Mouse (Mus musculus): ENCODE results near the gene Azgp1. TPM values are rescaled to one million over a fixed set of nuclear protein-coding genes. Genes with fewer than 3 reads are reported as not detected.

Gene Azgp1
- total and polyA plus RNA-seq, 3 experiments: not detected

GRCm38 (mm10) chr5:137940948-137941347, 40.4 kb upstream of the Azgp1 start:
- Histone ChIP-seq H3K4me1 (ENCODE audit: control insufficient read depth in 1 of 2, insufficient read depth in 2 of 2) (peaks cover 0 to 9% of the 10 kb centered on the region in 2 experiments; a peak in 2 of 4 replicates), H3K27ac (ENCODE audit: insufficient read depth, low read depth) (no peak overlapping the region), H3K9ac (ENCODE audit: insufficient read depth, low read depth) (no peak overlapping the region), H3K36me3 (replicated peaks in 1 of 2; ENCODE audit: control insufficient read depth in 1 of 2, insufficient read depth in 1 of 2, low read length in 1 of 2) (no peaks in the 10 kb centered on the region), H3K4me2 (ENCODE audit: insufficient read depth, low read depth, poor library complexity, severe bottlenecking) (no peak overlapping the region), H3K27me3 (replicated peaks) (peaks cover 2% of the 10 kb centered on the region), H3K79me2 (replicated peaks; ENCODE audit: control insufficient read depth, extremely low read depth, insufficient read depth, poor library complexity, severe bottlenecking) (no peaks in the 10 kb centered on the region), H3K9me3 (replicated peaks; ENCODE audit: low read length) (no peaks in the 10 kb centered on the region), H3K4me3 (replicated peaks in 1 of 3; ENCODE audit: low read depth in 2 of 3, low read length in 2 of 3, poor library complexity in 1 of 3) (no peak overlapping the region)
- in situ Hi-C loops (cut with MboI; ENCODE audit: low pct_ligation_motif_present, low pct_unique_long_range_greater_than_20kb, low sequenced_read_pairs): no loop called here
- dilution Hi-C loops (cut with MboI; ENCODE audit: extremely low pct_ligation_motif_present, extremely low pct_unique_long_range_greater_than_20kb, low sequenced_read_pairs): no loop called here
- no peak for DNase-seq (ENCODE audit: extremely low read depth)
- no peak for TF ChIP-seq ZC3H11A (IDR thresholded peaks at IDR 0.05; ENCODE audit: low read depth, low read length)
- no peak for TF ChIP-seq POLR2A (IDR thresholded peaks at IDR 0.05; ENCODE audit: low read depth, low read length)
- TF ChIP-seq RAD21 (IDR thresholded peaks at IDR 0.05; ENCODE audit: low read depth, low read length): no peak
- TF ChIP-seq ETS1 (conservative IDR thresholded peaks at IDR 0.05; ENCODE audit: low read depth, low read length): no peak
- TF ChIP-seq RCOR1 (conservative IDR thresholded peaks at IDR 0.05; ENCODE audit: low read depth, low read length): no peak
- no peak for TF ChIP-seq SIN3A (IDR thresholded peaks at IDR 0.05; ENCODE audit: low read length)
- no peak for TF ChIP-seq CHD2 (IDR thresholded peaks at IDR 0.05; ENCODE audit: low read length)
- TF ChIP-seq TCF12 (IDR thresholded peaks at IDR 0.05; ENCODE audit: low read depth, low read length): no peak
- TF ChIP-seq CHD1 (IDR thresholded peaks at IDR 0.05; ENCODE audit: low read depth, low read length): no peak
- TF ChIP-seq EP300 (IDR thresholded peaks at IDR 0.05; ENCODE audit: low read length): no peak
- no peak for TF ChIP-seq PAX5 (IDR thresholded peaks at IDR 0.05; ENCODE audit: low read length)
- no peak for TF ChIP-seq ELF1 (IDR thresholded peaks at IDR 0.05; ENCODE audit: low read depth, low read length)
- no peak for TF ChIP-seq JUN (IDR thresholded peaks at IDR 0.05; ENCODE audit: insufficient read depth, low read depth, low read length)
- no peak for TF ChIP-seq ZKSCAN1 (IDR thresholded peaks at IDR 0.05; ENCODE audit: borderline replicate concordance, low read depth, low read length)
- TF ChIP-seq MEF2A (IDR thresholded peaks at IDR 0.05; ENCODE audit: borderline replicate concordance, low read depth, low read length): no peak

- H3K4me1 ChIP-seq (ENCODE audit: control insufficient read depth in 1 of 2, insufficient read depth in 2 of 2): peaks cover 2 to 19% of the 10 kb centered on the region in 2 experiments; a peak in 2 of 4 replicates
- no peak overlapping the region for H3K27ac ChIP-seq (ENCODE audit: insufficient read depth, low read depth)
- TF ChIP-seq RCOR1 (conservative IDR thresholded peaks at IDR 0.05; ENCODE audit: low read depth, low read length) (no peak), JUND (conservative IDR thresholded peaks at IDR 0.05; ENCODE audit: low read depth, low read length) (no peak), CHD1 (IDR thresholded peaks at IDR 0.05; ENCODE audit: low read depth, low read length) (no peak), MYC (IDR thresholded peaks at IDR 0.05; ENCODE audit: low read depth, low read length) (no peak), POLR2A (IDR thresholded peaks at IDR 0.05; ENCODE audit: low read depth, low read length) (no peak), MXI1 (IDR thresholded peaks at IDR 0.05; ENCODE audit: low read depth, low read length) (no peak), CTCF (conservative IDR thresholded peaks at IDR 0.05 in 1 of 2, IDR thresholded peaks at IDR 0.05 in 1 of 2; ENCODE audit: low read depth in 2 of 2, low read length in 2 of 2) (no peak), USF1 (IDR thresholded peaks at IDR 0.05; ENCODE audit: low read depth, low read length) (no peak), ZMIZ1 (IDR thresholded peaks at IDR 0.05; ENCODE audit: low read depth, low read length) (no peak), SMC3 (IDR thresholded peaks at IDR 0.05; ENCODE audit: low read depth, low read length) (no peak), MAX (IDR thresholded peaks at IDR 0.05; ENCODE audit: low read length) (no peak), PAX5 (IDR thresholded peaks at IDR 0.05; ENCODE audit: low read length) (no peak), EP300 (IDR thresholded peaks at IDR 0.05; ENCODE audit: low read length) (no peak), ZNF384 (IDR thresholded peaks at IDR 0.05; ENCODE audit: low read depth, low read length) (no peak)
- H3K9me3 ChIP-seq (replicated peaks; ENCODE audit: low read length): no peaks in the 10 kb centered on the region
- H3K79me2 ChIP-seq (replicated peaks; ENCODE audit: control insufficient read depth, extremely low read depth, insufficient read depth, poor library complexity, severe bottlenecking): no peaks in the 10 kb centered on the region
- DNase-seq (ENCODE audit: extremely low read depth): no peak
- H3K4me3 ChIP-seq (replicated peaks in 1 of 3; ENCODE audit: low read depth in 2 of 3, low read length in 2 of 3, poor library complexity in 1 of 3): no peak overlapping the region
- H3K27me3 ChIP-seq (replicated peaks): peaks cover 2% of the 10 kb centered on the region
- no peaks in the 10 kb centered on the region for H3K36me3 ChIP-seq (replicated peaks in 1 of 2; ENCODE audit: control insufficient read depth in 1 of 2, insufficient read depth in 1 of 2, low read length in 1 of 2)
- in situ Hi-C loops (cut with MboI; ENCODE audit: low pct_ligation_motif_present, low pct_unique_long_range_greater_than_20kb, low sequenced_read_pairs) (no loop called here), dilution Hi-C loops (cut with MboI; ENCODE audit: extremely low pct_ligation_motif_present, extremely low pct_unique_long_range_greater_than_20kb, low sequenced_read_pairs) (no loop called here)
- no peak overlapping the region for H3K9ac ChIP-seq (ENCODE audit: insufficient read depth, low read depth)
- H3K4me2 ChIP-seq (ENCODE audit: insufficient read depth, low read depth, poor library complexity, severe bottlenecking): no peak overlapping the region
These were observed 38.2 kb upstream of the Azgp1 start for GRCm38 (mm10) chr5:137943133-137943532.

Measured in CH12.LX (cell line).